Mouse (Mus musculus) liver, adult 2 months (tissue): Measurements from ENCODE around the gene Slc7a8.

Source experiments
- CTCF ChIP-seq: fragments of 200-500 bp; IDR thresholded peaks from 2 replicates; pipeline ENCODE4 v1.5.1; 2011; ENCODE audit warnings: low read depth, low read length, control low read depth
- POLR2A ChIP-seq: fragments of 200-500 bp; IDR thresholded peaks from 2 replicates; pipeline ENCODE4 v1.6.1; 2011; ENCODE audit warnings: low read length, control low read depth; ENCODE audit not compliant: insufficient read depth; ENCODE audit errors: extremely low read depth

- TF ChIP-seq POLR2A, result no peak
- no peak for TF ChIP-seq CTCF
Observed at GRCm38 (mm10) chr14:54753986-54754601, 27.7 kb downstream of the Slc7a8 start.
